Mouse (Mus musculus): ENCODE results near the gene Shbg. TPM values are rescaled to one million over a fixed set of nuclear protein-coding genes. Genes with fewer than 3 reads are reported as not detected.

The Shbg gene
- polyA plus RNA-seq, 2 experiments = 0.05 TPM; not detected in 1

DNA sequence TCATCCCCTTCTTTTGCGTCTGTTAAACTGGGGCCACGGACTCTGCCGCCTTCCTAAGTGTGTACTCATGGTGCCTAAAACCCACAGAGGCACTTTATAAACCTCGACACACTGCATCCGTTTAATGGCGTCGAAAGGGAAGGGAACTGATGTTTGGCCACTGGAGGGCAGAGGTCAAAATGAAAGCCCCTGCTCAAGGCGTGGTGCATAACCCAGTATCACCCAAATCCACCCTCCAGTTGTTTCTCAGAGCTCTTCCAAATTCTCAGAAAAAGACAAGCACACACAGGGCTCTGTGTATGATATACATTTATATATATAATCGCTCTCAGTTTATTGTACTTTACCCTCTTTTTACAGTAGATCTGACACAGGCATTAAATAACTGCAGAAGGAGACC lies 18.3 kb downstream of the Shbg start:
- H3K36me3 ChIP-seq (ENCODE audit: control insufficient read depth, insufficient read depth, low read length) = 0 out of 2 replicates have a peak, but pooled peaks cover 10% of the 10 kb centered on the region
- WGBS = 10% methylated on average over 9 of the region's 9 CpGs
- H3K4me1 ChIP-seq (ENCODE audit: control insufficient read depth, insufficient read depth, low read length) = peaks cover 20% of the 10 kb centered on the region
- no peaks in the 10 kb centered on the region; the same call in 1 of the 2 replicates for H3K27me3 ChIP-seq (ENCODE audit: control insufficient read depth, insufficient read depth, low read length)
- no peak overlapping the region for H3K4me3 ChIP-seq (replicated peaks; ENCODE audit: low read length)
- H3K9me3 ChIP-seq (ENCODE audit: control insufficient read depth, low read length) = no peaks in the 10 kb centered on the region
- TF ChIP-seq POLR2A (IDR thresholded peaks at IDR 0.05; ENCODE audit: borderline replicate concordance, extremely low read depth, insufficient read depth, insufficient read length) = no peak
- H3K9ac ChIP-seq (ENCODE audit: low read depth, low read length, severe bottlenecking) = no peak overlapping the region
- ATAC-seq (ENCODE audit: low FRiP score, low read depth) (no peak), DNase-seq (ENCODE audit: low spot score) (no peak)
- H3K4me2 ChIP-seq (replicated peaks; ENCODE audit: low read depth, low read length, severe bottlenecking) = no peak overlapping the region
- no peak overlapping the region; the same call in 1 of the 2 replicates for H3K27ac ChIP-seq (replicated peaks; ENCODE audit: low read depth, low read length)

DNA sequence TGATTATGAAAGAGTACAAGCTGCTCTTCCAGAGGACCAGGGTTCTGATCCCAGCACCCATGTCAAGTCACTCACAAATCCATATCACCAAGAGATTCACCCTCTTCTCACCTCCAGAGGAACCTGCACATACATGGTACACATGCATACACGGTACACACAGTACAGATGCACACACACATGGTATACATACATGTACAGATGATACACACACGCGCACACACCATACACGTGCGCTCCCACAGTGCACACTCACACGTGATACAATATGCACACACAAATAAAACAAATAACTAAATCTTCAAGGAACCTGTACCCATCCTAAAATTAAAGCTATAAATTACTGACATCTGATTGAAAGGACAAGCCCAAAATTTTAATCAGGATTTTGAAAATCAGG lies 22.9 kb downstream of the Shbg start:
- DNase-seq (ENCODE audit: low spot score) (no peak), ATAC-seq (ENCODE audit: low FRiP score, low read depth) (no peak)
- no peaks in the 10 kb centered on the region for H3K9me3 ChIP-seq (ENCODE audit: control insufficient read depth, low read length)
- peaks cover 5% of the 10 kb centered on the region for H3K4me1 ChIP-seq (ENCODE audit: control insufficient read depth, insufficient read depth, low read length)
- H3K4me2 ChIP-seq (replicated peaks; ENCODE audit: low read depth, low read length, severe bottlenecking) = no peak overlapping the region
- H3K4me3 ChIP-seq (replicated peaks; ENCODE audit: low read length) = no peak overlapping the region
- peaks cover 30% of the 10 kb centered on the region for H3K36me3 ChIP-seq (ENCODE audit: control insufficient read depth, insufficient read depth, low read length)
- 96% methylated on average over 6 of the region's 6 CpGs for WGBS
- no peaks in the 10 kb centered on the region for H3K27me3 ChIP-seq (ENCODE audit: control insufficient read depth, insufficient read depth, low read length)
- no peak overlapping the region for H3K9ac ChIP-seq (ENCODE audit: low read depth, low read length, severe bottlenecking)
- no peak for TF ChIP-seq POLR2A (IDR thresholded peaks at IDR 0.05; ENCODE audit: borderline replicate concordance, extremely low read depth, insufficient read depth, insufficient read length)
- H3K27ac ChIP-seq (replicated peaks; ENCODE audit: low read depth, low read length) = no peak overlapping the region

DNA sequence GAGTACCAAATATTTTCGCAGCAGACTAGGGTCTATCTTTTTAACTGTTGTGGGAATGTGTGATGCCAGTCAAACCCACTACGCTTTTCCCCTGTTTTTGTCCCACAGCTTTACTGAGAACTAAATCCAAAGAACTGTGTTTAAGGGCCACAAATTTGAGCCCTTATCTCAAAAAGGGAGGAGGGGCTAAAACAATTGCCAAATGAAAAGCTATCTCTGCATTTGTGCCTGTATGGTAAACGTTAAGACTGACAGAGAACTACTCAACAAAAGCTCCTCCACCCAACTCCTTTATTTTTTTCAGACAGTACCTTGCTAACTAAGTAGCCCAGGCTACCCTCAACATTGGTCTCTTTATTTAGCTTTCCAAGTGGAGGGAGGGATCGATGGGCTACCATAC lies 24.9 kb downstream of the Shbg start:
- DNase-seq (ENCODE audit: low spot score) (no peak), ATAC-seq (ENCODE audit: low FRiP score, low read depth) (no peak)
- Histone ChIP-seq H3K27me3 (ENCODE audit: control insufficient read depth, insufficient read depth, low read length) (no peaks in the 10 kb centered on the region), H3K4me3 (replicated peaks; ENCODE audit: low read length) (no peak overlapping the region), H3K4me2 (replicated peaks; ENCODE audit: low read depth, low read length, severe bottlenecking) (no peak overlapping the region), H3K9ac (ENCODE audit: low read depth, low read length, severe bottlenecking) (no peak overlapping the region), H3K9me3 (ENCODE audit: control insufficient read depth, low read length) (no peaks in the 10 kb centered on the region), H3K4me1 (ENCODE audit: control insufficient read depth, insufficient read depth, low read length) (no peaks in the 10 kb centered on the region), H3K36me3 (ENCODE audit: control insufficient read depth, insufficient read depth, low read length) (peaks cover 50% of the 10 kb centered on the region), H3K27ac (replicated peaks; ENCODE audit: low read depth, low read length) (0 out of 2 replicates have a peak overlapping the region, but pooled peaks have one; percentile 19)
- no peak for TF ChIP-seq POLR2A (IDR thresholded peaks at IDR 0.05; ENCODE audit: borderline replicate concordance, extremely low read depth, insufficient read depth, insufficient read length)
- WGBS = 88% methylated on average over 4 of the region's 4 CpGs

DNA sequence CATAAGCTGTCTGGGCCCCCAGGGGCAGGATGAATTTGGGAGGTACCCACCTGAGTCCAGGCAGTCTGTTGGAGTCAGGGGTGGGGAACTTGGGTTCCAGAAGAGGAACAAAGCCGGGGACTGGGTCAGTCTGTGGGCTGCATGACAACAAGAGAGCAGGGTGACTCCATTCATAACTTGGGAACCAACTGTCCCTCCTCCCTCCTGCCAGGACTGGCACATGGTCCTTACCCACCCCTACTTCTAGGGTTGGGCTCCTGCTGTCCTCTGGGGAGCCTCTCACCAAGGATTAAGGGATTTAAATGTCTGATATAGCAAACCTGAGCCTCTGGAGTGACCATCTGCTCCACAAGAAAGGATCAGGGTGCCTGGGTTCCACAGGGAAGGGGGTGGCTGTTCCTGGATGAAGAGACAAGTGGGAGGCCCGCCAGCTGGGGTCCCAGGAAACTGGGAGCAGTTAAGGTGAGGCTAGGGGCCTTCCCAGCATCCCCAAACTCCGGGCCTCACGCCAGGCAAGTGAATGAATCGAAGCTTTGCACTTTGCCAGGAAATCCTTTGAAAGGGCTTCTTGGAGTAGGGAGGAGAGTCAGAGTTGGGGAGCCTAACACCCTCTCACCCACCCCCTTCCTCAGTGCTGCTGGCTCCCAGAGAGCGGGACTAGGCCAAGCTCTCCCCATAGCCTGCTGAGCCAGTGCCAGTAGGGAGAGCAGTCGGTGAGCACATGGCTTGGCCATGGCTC lies 25.6 kb downstream of the Shbg start:
- DNase-seq (ENCODE audit: low spot score) = no peak
- H3K4me2 ChIP-seq (replicated peaks; ENCODE audit: low read depth, low read length, severe bottlenecking) = no peak overlapping the region
- no peak for TF ChIP-seq POLR2A (IDR thresholded peaks at IDR 0.05; ENCODE audit: borderline replicate concordance, extremely low read depth, insufficient read depth, insufficient read length)
- 79% methylated on average over 7 of the region's 7 CpGs for WGBS
- no peaks in the 10 kb centered on the region for H3K4me1 ChIP-seq (ENCODE audit: control insufficient read depth, insufficient read depth, low read length)
- H3K9me3 ChIP-seq (ENCODE audit: control insufficient read depth, low read length) = no peaks in the 10 kb centered on the region
- H3K9ac ChIP-seq (ENCODE audit: low read depth, low read length, severe bottlenecking) = no peak overlapping the region
- H3K27ac ChIP-seq (replicated peaks; ENCODE audit: low read depth, low read length) = 0 out of 2 replicates have a peak overlapping the region, but pooled peaks have one; percentile 19
- H3K4me3 ChIP-seq (replicated peaks; ENCODE audit: low read length) = no peak overlapping the region
- H3K36me3 ChIP-seq (ENCODE audit: control insufficient read depth, insufficient read depth, low read length) = peaks cover 57% of the 10 kb centered on the region
- no peaks in the 10 kb centered on the region for H3K27me3 ChIP-seq (ENCODE audit: control insufficient read depth, insufficient read depth, low read length)
- no peak for ATAC-seq (ENCODE audit: low FRiP score, low read depth)

DNA sequence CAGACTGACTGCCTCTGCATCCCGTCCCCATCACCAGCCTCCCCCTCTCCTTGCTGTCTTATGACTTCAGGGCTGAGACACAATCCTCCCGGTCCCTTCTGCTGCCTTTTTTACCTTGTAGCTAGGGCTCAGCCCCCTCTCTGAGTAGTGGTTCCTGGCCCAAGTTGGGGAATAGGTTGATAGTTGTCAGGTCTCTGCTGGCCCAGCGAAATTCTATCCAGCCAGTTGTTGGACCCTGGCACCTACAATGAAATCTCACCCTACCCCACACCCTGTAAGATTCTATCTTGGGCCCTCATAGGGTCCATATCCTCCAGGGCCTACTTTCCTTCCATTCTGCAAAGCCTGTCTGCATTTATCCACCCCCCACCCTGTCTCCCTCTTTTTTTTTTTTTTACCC lies 26.3 kb downstream of the Shbg start:
- Histone ChIP-seq H3K9me3 (ENCODE audit: control insufficient read depth, low read length) (no peaks in the 10 kb centered on the region), H3K4me1 (ENCODE audit: control insufficient read depth, insufficient read depth, low read length) (no peaks in the 10 kb centered on the region), H3K27ac (replicated peaks; ENCODE audit: low read depth, low read length) (no peak overlapping the region), H3K27me3 (ENCODE audit: control insufficient read depth, insufficient read depth, low read length) (no peaks in the 10 kb centered on the region), H3K9ac (ENCODE audit: low read depth, low read length, severe bottlenecking) (no peak overlapping the region), H3K36me3 (ENCODE audit: control insufficient read depth, insufficient read depth, low read length) (peaks cover 61% of the 10 kb centered on the region), H3K4me2 (replicated peaks; ENCODE audit: low read depth, low read length, severe bottlenecking) (no peak overlapping the region), H3K4me3 (replicated peaks; ENCODE audit: low read length) (no peak overlapping the region)
- DNase-seq (ENCODE audit: low spot score) = no peak
- no peak for TF ChIP-seq POLR2A (IDR thresholded peaks at IDR 0.05; ENCODE audit: borderline replicate concordance, extremely low read depth, insufficient read depth, insufficient read length)
- WGBS = 94% methylated on average over 3 of the region's 3 CpGs
- no peak for ATAC-seq (ENCODE audit: low FRiP score, low read depth)
